Mouse (Mus musculus) frontal cortex, postnatal 10 days (tissue): Measurements from ENCODE around the gene Srp54b.
"Not testable (repeated sequence)": the region's sequence is repeated elsewhere in the genome, so short reads cannot be mapped to it uniquely, and the experiment has no call there.

Experiments used
- DNase-seq, 2 experiments: peaks; one replicate each; pipeline ENCODE4 v3.0.0; 2022; ENCODE audit warnings: low spot score in 2 of 2, mixed read lengths in 1 of 2

The Srp54b gene

GRCm38 (mm10) chr12:55154559-55155448 is at the start of gene Srp54b:
Gene Srp54b (plus strand): TSS chr12:55155104.
- not testable (repeated sequence) for DNase-seq

- DNase-seq = not testable (repeated sequence)
Observed at GRCm38 (mm10) chr12:55112616-55113015, 42.3 kb upstream of the Srp54b start.

GRCm38 (mm10) chr12:55124242-55124641 is 30.7 kb upstream of the Srp54b start, which contains the start of gene Fam177a:
Gene Fam177a (plus strand): TSS chr12:55124469.
- not testable (repeated sequence) for DNase-seq

DNA sequence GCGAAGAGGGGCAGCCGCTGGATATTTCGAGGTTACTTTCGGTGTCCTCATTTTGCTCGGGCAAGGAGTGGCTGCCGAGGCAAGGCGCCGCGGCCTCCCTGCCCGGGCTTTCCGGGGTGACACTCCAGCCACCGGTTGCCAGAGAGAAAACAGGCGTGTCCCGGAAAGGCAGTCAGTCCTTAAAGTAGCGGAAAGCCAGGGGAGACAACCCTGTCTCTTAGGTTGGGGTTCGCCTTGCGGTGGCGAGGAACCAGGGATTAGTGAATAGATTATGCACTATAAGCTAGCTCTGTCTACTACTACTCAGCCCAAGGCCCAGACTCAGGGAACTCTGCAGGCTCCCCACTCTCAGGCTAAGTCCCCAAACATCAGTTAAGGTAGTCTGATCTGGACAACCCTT is 30.2 kb upstream of the Srp54b start:
- DNase-seq = not testable (repeated sequence)

DNA sequence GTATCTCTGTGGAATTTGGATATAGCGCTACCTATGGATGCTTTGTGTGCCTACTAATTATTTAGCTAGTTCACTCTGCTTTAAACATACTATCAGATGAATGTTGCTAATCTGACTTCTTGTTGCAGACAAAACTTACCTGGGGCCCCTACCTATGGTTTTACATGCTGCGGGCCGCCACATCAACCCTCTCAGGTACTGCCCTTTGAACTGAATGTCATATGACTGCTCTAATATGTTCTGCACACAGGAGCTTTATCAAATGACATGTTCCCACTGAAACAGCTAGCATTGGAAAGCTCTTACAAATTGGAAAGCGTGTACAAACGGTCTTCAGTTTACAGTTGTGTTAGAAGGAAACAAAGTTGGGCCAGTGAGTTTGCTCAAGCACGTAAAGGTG is 19.4 kb upstream of the Srp54b start:
- DNase-seq = not testable (repeated sequence)

- not testable (repeated sequence) for DNase-seq
Observed at GRCm38 (mm10) chr12:55137859-55138258, 17.0 kb upstream of the Srp54b start.

- DNase-seq = not testable (repeated sequence)
Observed at GRCm38 (mm10) chr12:55155449-55155783, 512 bp downstream of the Srp54b start.

DNA sequence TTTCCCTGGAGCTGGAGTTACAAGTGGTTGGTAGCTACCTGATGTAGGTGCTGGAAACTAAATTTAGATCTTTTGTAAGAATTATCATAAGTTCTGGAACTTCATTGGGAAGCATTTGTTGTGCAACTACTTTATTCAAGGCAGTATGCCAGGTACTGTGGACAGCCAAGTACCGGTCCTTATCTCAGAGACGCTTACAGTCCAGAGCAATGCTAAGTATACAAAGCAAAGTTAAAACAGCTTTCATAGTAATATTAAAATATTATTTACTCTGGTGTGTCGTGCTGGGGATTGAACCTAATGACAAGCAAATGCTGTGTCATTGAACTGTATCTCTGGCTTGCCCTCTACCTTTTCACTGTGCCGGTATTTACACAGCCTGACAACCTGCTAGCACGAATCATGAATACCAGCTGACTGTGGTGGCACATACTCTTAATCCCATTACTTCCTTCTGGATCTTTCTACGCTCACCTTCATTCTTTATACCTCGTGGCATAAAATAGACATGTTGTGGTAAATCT is 12.2 kb downstream of the Srp54b start:
- DNase-seq = not testable (repeated sequence)

DNA sequence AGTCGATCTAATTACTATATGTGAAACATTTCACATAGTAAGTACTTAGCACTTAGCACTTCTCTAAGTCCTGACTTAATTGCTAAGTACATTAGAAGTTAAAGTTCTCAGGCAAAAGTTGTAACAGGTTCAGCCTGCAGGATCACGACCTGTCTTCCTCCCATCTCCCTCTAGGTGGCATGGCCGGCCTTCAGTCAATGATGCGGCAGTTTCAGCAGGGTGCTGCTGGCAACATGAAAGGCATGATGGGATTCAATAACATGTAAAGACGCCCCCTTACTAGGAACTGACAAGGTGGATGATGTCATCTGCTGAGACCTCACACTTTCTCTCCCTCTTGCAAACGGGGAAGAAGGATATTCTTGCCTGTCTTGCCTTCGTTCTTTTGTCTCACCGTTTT is 32.8 kb downstream of the Srp54b start:
- DNase-seq = not testable (repeated sequence)

- not testable (repeated sequence) for DNase-seq
Observed at GRCm38 (mm10) chr12:55189127-55189526, 34.2 kb downstream of the Srp54b start.

DNA sequence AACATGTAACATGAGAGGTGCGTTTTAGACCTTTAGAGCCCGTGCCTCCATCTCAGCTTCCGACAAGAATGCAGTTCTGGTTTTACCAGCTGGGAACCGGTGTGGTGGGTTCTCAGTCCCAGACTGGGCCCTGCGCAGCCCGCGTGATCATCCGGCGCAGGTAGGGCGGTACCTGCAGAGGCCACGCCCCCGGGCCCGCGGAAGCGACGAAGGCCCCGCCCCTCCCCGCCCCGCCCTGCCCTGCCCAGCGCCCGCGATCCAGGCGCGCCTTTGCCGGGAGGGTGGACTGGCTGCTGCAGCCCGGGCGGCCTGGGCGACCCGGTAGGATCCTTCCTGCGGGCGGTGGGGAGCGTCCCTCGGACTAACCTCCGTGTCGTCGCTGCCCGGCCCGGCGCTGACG is 44.4 kb downstream of the Srp54b start, which contains the start of gene 1700047I17Rik2:
Gene 1700047I17Rik2 (plus strand): TSS at position 287 of the 400 bp plus-strand sequence.
- not testable (repeated sequence) for DNase-seq

GRCm38 (mm10) chr12:55199799-55200198 is 44.9 kb downstream of the Srp54b start:
- DNase-seq = not testable (repeated sequence)

DNA sequence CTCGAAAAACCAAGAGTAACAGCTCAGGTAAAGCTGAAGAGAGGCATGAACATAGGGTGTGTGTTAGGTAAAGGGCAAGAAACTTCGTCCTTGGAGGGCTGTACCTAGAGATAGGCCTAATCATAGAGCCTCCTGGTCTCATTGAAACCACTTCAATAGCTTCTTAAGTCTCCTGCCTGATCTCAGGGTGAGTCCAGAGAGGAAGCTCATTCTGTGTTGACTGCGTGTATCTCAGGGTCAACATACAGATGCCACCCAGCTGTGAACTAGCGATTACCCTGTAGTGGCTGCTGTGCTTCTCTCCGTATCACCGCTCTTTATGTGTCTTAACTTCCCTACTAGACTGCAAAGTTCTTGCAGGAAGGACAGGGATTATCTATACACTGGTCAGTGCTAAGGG is 58.0 kb downstream of the Srp54b start:
- not testable (repeated sequence) for DNase-seq

DNA sequence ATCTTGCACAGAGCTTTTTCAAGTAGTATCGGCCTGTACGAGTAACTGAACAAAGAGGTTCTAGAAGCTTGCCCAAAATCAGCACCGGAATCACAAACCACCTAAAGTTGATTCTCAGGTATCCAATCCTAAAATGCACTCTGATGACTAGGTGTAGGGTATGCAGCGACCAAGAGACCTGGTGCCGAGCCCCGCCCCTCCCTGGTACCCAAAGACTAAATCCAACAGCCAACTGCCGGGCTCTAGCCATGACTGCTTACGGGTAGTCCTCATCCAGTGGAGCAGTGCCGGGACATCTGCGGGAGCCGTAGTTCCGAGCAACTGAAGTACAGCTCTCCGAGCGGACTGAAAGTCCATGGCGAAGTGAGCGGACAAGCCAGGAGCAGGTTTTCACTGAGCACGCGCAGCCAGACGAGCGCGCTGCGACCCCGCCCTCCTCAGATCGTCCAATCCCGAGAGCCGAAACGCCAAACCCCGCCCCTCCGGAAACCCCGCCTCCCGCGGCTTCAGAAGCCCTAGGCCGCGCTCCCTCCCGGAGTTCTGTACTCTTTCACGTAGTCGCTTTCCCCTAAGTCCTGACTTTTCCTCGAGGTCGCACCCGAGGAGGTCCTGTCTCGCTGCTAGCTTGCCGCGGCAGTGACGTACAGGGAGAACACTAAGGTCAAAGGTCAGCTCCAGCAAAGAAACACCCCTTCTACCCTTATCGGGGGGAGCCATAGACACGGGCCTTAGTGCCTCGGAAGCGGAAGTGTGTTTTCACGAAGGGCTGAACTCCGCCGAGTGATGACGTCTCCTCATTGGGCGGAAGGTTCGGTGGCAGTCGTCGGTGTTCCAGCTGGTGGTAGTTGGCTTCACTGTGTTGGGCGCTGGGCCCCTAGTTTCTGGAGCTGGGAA is 75.0 kb downstream of the Srp54b start, which contains the start of gene Srp54c:
Gene Srp54c (plus strand): TSS at position 543 of the 894 bp plus-strand sequence.
- not testable (repeated sequence) for DNase-seq

DNA sequence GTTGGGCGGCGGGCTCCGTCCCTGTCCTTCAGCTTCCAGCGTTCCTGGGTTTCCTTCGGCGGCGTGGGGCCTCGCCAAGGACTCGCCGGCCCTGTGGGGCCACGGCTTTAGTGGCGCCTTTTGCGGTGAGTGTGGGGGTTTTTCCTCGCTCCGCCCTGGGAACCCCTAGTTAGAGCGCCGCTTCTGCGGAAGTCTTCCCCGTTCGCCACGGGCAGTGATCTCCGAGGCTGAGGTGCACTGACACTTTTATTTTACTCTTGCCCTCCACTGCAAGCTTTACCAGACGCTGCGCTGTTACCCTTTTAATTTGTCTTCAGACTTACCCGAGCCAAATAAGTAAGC is 75.6 kb downstream of the Srp54b start:
- DNase-seq = not testable (repeated sequence)
